Mouse (Mus musculus) liver, embryonic 13.5 days (tissue): ENCODE results near the gene Irf7. TPM values are rescaled to one million over a fixed set of nuclear protein-coding genes. Genes with fewer than 3 reads are reported as not detected.

ENCODE experiments used
- ATAC-seq: fragments of 200-750 bp; cut with Nextera tagmentation; 2 replicates; pipeline ENCODE4 v1.8.0; 2017; ENCODE audit warnings: low read depth, mild to moderate bottlenecking, moderate number of reproducible peaks, moderate library complexity
- DNase-seq: peaks from one replicate; pipeline ENCODE4 v3.0.0; 2022
- H3K27ac ChIP-seq: fragments of 300-500 bp; sonication (generic); 2 replicates; pipeline ENCODE4 v1.5.1; 2015; ENCODE audit warnings: moderate library complexity, mild to moderate bottlenecking, inconsistent platforms
- H3K27me3 ChIP-seq: fragments of 300-500 bp; sonication (generic); 2 replicates; pipeline ENCODE4 v1.6.1; 2015; ENCODE audit warnings: mild to moderate bottlenecking, inconsistent platforms
- H3K36me3 ChIP-seq: fragments of 300-500 bp; sonication (generic); 2 replicates; pipeline ENCODE4 v1.6.1; 2015; ENCODE audit warnings: mild to moderate bottlenecking, inconsistent platforms
- H3K4me1 ChIP-seq: fragments of 300-500 bp; sonication (generic); replicated peaks from 2 replicates; pipeline ENCODE4 v1.6.1; 2015; ENCODE audit warnings: inconsistent platforms
- H3K4me2 ChIP-seq: fragments of 300-500 bp; sonication (generic); 2 replicates; pipeline ENCODE4 v1.6.1; 2015; ENCODE audit warnings: inconsistent platforms, mild to moderate bottlenecking, moderate library complexity
- H3K4me3 ChIP-seq: fragments of 300-500 bp; sonication (generic); replicated peaks from 2 replicates; pipeline ENCODE4 v1.5.1; 2015; ENCODE audit warnings: mild to moderate bottlenecking, inconsistent platforms
- H3K9ac ChIP-seq: fragments of 300-500 bp; sonication (generic); 2 replicates; pipeline ENCODE4 v1.6.1; 2015; ENCODE audit warnings: mild to moderate bottlenecking, inconsistent platforms
- H3K9me3 ChIP-seq: fragments of 300-500 bp; sonication (generic); replicated peaks from 2 replicates; pipeline ENCODE4 v1.6.1; 2016; ENCODE audit warnings: inconsistent platforms
- WGBS: fragments of 180-500 bp; shearing (Covaris S2); methylation state at CpG from one replicate; pipeline ENCODE4 v1.1.7; 2015; ENCODE audit not compliant: insufficient replicate concordance; 5-methylcytosine and 5-hydroxymethylcytosine counted together
- polyA plus RNA-seq: library from polyadenylated mRNA; unstranded; fragments of >200 nt; fragmentation: Nextera tagmentation; extraction: Ambion mirVana; gene quantifications from 2 replicates; pipeline ENCODE4 v1.2.1, GENCODE M21; 2015

Irf7 gene
- polyA plus RNA-seq, 1 experiment from 2014 or later: 6.3 TPM

- Histone ChIP-seq H3K9me3 (no peaks in the 10 kb centered on the region), H3K4me1 (peaks cover 89% of the 10 kb centered on the region), H3K4me3 (no peak overlapping the region), H3K4me2 (no peak overlapping the region), H3K36me3 (peaks cover 31% of the 10 kb centered on the region), H3K27me3 (no peaks in the 10 kb centered on the region), H3K9ac (peak overlapping the region; percentile 90), H3K27ac (peak overlapping the region; percentile 89)
- 80% methylated on average over 5 of the region's 5 CpGs for WGBS
- ATAC-seq: no peak
- DNase-seq: no peak
These were observed 47.6 kb downstream of the Irf7 start for GRCm38 (mm10) chr7:141218557-141219133.

DNA sequence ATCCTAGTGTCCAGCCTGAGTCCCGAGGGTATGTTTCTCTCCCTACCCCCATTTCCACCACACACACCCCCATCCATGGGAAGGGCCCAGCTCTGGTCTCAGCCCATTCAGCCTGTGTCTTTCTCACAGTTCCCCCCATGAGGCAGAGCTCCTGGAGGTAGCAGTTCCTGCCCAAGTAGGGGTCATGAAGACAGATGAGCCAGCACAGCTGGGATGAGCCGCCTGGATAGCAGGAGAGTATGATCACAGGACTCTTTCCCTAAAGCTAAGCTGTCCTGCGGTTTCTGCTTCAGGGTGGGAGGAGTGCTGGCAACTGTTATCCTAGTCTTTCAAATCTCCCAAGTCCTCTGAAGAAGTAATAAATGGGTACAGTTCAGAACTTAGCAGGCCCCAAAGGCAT is 48.1 kb downstream of the Irf7 start:
- H3K4me2 ChIP-seq: 0 out of 2 replicates have a peak overlapping the region, but pooled peaks have one; percentile 13
- no peaks in the 10 kb centered on the region for H3K27me3 ChIP-seq
- no peak for ATAC-seq
- H3K9me3 ChIP-seq: no peaks in the 10 kb centered on the region
- peaks cover 31% of the 10 kb centered on the region for H3K36me3 ChIP-seq
- DNase-seq: no peak
- H3K9ac ChIP-seq: peak overlapping the region; percentile 90
- no peak overlapping the region; the same call in 1 of the 2 replicates for H3K4me3 ChIP-seq
- 83% methylated on average over 3 of the region's 3 CpGs for WGBS
- H3K4me1 ChIP-seq: peaks cover 92% of the 10 kb centered on the region
- peak overlapping the region; percentile 89 for H3K27ac ChIP-seq

DNA sequence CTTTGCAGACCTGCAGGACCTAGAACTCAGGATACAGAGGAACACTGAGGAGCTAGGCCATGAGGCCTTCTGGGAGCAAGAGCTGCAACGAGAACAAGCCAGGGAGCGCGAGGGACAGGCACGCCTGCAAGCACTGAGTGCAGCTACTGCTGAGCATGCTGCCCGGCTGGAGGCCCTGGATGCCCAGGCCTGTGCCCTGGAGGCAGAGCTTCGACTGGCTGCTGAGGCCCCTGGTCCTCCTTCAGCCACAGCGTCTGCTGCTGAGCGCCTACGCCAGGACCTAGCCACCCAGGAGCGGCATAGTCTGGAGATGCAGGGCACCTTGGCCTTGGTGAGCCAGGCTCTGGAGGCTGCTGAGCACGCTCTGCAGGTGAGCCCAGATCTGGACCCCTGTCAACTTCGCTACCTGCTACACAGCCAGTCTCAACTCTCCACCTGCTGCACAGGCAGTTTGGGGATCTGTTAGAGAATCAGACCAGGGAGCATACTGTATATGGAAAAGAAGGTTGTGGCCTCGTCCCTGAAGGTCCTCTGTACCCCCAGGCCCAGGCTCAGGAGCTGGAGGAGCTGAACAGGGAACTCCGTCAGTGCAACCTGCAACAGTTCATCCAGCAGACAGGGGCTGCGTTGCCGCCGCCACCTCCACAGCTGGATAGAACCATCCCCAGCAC is 48.8 kb downstream of the Irf7 start:
- peaks cover 92% of the 10 kb centered on the region for H3K4me1 ChIP-seq
- H3K27me3 ChIP-seq: no peaks in the 10 kb centered on the region
- no peak for DNase-seq
- peaks cover 31% of the 10 kb centered on the region for H3K36me3 ChIP-seq
- no peak for ATAC-seq
- H3K4me3 ChIP-seq: peak overlapping the region; percentile 82
- no peaks in the 10 kb centered on the region for H3K9me3 ChIP-seq
- peak overlapping the region; percentile 100 for H3K4me2 ChIP-seq
- H3K9ac ChIP-seq: peak overlapping the region; percentile 90
- 90% methylated on average over 17 of the region's 17 CpGs for WGBS
- H3K27ac ChIP-seq: peak overlapping the region; percentile 89

GRCm38 (mm10) chr7:141216894-141217293 is 49.4 kb downstream of the Irf7 start:
- H3K36me3 ChIP-seq: peaks cover 31% of the 10 kb centered on the region
- H3K27me3 ChIP-seq: no peaks in the 10 kb centered on the region
- no peak for DNase-seq
- H3K4me1 ChIP-seq: peaks cover 92% of the 10 kb centered on the region
- H3K4me2 ChIP-seq: peak overlapping the region; percentile 100
- peak overlapping the region; percentile 90 for H3K9ac ChIP-seq
- no peak for ATAC-seq
- H3K4me3 ChIP-seq: peak overlapping the region; percentile 82
- H3K27ac ChIP-seq: peak overlapping the region; percentile 91
- 82% methylated on average over 11 of the region's 11 CpGs for WGBS
- no peaks in the 10 kb centered on the region for H3K9me3 ChIP-seq

GRCm38 (mm10) chr7:141215880-141216733 is 50.2 kb downstream of the Irf7 start:
- Histone ChIP-seq H3K9ac (peak overlapping the region; percentile 90), H3K36me3 (peaks cover 31% of the 10 kb centered on the region), H3K9me3 (no peaks in the 10 kb centered on the region), H3K4me1 (peaks cover 96% of the 10 kb centered on the region), H3K4me2 (peak overlapping the region; percentile 100), H3K27me3 (no peaks in the 10 kb centered on the region), H3K4me3 (peak overlapping the region; percentile 82), H3K27ac (peak overlapping the region; percentile 91)
- WGBS: 2% methylated on average over 42 of the region's 42 CpGs
- ATAC-seq (peak; percentile 49), DNase-seq (peak; percentile 65)

DNA sequence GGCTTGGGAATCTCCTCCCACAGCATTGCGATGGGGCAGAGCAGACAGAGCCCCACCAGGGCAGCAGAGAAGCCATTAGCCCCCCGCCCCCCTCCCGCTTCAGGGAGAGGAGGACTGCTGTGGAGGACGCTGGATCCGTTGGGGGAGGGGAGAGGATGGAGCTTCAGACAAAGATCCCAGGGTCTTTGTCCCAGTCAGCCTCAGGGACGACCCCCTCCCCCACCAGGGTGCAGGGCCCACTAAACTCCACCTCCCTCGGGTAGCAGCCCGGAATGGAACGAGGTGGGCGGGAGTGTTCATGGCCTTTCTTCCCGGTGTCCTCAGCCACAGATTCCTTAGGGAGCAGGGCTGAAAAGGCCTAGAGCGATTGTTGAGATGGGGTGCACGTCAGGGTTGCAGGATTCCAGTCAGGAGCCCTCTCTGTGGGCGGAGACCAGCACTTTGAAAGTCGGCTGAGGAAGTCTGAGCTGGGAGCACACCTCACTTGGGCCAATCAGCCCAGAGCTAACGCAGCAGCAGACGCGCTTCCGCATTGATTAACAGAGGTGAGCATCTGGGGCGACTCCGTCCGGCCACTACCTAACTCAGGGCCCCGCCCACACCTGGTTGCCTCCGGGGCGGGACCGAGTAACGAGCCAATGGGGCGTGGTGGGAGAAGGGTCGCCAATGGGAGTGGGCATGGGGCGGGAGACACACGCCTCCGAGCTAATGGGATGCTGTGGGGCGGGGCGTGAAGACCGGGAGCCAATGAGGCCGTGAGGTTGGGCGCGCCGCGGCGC is 51.0 kb downstream of the Irf7 start, which contains the start of gene Rassf7:
TSS of gene Rassf7 (plus strand) at position 760 of the 779 bp plus-strand sequence.
- H3K27me3 ChIP-seq: no peaks in the 10 kb centered on the region
- DNase-seq (peak; percentile 98), ATAC-seq (peak; percentile 94)
- H3K4me1 ChIP-seq: peaks cover 96% of the 10 kb centered on the region
- 2% methylated on average over 41 of the region's 41 CpGs for WGBS
- H3K9me3 ChIP-seq: no peaks in the 10 kb centered on the region
- peak within 1 kb of the TSS; percentile 82 for H3K4me3 ChIP-seq
- H3K27ac ChIP-seq: peak within 1 kb of the TSS; percentile 91
- peak within 1 kb of the TSS; percentile 90 for H3K9ac ChIP-seq
- peak within 1 kb of the TSS; percentile 100 for H3K4me2 ChIP-seq
- H3K36me3 ChIP-seq: peaks cover 31% of the 10 kb centered on the region

DNA sequence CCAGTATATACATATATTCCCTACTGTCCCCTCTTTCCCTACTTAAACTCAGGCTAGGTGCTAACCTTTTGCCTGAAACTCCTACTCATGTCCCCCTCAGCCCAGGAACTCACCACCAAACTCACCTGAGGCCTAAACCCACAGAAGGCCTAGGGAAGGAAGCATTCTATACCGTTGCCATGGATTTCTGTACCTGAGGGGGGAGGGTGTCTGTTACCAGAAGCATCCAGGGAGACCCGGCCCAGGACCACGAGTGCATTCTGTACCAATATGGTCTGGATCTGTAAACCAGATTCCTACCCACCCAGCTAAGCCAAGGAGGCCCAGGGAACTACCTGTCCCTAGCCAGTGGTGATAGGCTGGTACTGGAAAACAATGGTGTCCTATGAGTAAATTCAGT is 52.0 kb downstream of the Irf7 start:
- peak overlapping the region; percentile 78 for H3K9ac ChIP-seq
- WGBS: 72% methylated on average over 3 of the region's 3 CpGs

DNA sequence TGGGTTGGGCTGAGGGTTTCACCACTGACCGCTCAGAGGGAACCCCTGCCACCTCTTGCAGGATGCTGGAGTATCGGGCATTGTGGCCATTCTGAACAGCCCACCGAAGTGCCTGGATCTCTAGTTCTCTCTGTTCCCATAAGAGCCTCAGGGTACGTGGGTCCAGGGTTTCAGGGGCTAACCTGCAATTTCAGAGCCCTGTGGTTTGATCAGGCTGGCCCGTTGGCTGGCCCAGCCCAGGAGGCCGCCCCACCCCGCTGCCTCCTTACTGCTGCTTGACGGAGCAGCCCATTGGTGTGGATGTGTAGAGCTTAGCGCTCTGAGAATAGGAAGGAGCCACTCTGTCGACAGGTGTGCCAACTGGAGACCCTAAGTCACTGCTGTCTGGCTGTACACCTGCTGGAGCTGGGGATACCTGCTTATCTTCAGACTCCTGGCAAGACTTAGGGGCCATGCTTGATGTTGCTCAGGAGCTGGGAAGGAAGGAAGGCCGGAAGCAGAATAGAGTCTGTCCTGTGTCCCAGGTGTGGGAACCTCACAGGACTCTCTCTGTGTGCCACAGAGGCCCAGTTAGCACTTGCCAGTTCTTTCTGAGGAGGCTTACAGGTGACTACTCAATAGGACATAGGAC is 52.6 kb downstream of the Irf7 start, which contains the start of gene Lmntd2:
TSS of gene Lmntd2 (minus strand) at position 476 of the 631 bp plus-strand sequence.
- WGBS: 83% methylated on average over 11 of the region's 11 CpGs
- peaks cover 96% of the 10 kb centered on the region for H3K4me1 ChIP-seq

More for the DNA sequence above, 52.0 kb downstream of the Irf7 start:
- ATAC-seq: no peak
- Histone ChIP-seq H3K9me3 (no peaks in the 10 kb centered on the region), H3K4me3 (no peak overlapping the region), H3K4me1 (peaks cover 96% of the 10 kb centered on the region), H3K36me3 (peaks cover 23% of the 10 kb centered on the region), H3K27ac (peak overlapping the region; percentile 89), H3K4me2 (0 out of 2 replicates have a peak overlapping the region, but pooled peaks have one; percentile 0), H3K27me3 (no peaks in the 10 kb centered on the region)
- no peak for DNase-seq

GRCm38 (mm10) chr7:141213133-141213532 is 53.1 kb downstream of the Irf7 start:
- Histone ChIP-seq H3K4me2 (no peak overlapping the region), H3K9ac (peak overlapping the region; percentile 1; the same call in 1 of the 2 replicates), H3K27ac (peak overlapping the region; percentile 93), H3K27me3 (no peaks in the 10 kb centered on the region), H3K4me1 (peaks cover 96% of the 10 kb centered on the region), H3K4me3 (no peak overlapping the region), H3K36me3 (peaks cover 11% of the 10 kb centered on the region), H3K9me3 (no peaks in the 10 kb centered on the region)
- 92% methylated on average over 3 of the region's 3 CpGs for WGBS
- ATAC-seq (no peak), DNase-seq (no peak)

More for the DNA sequence above, 52.6 kb downstream of the Irf7 start, which contains the start of gene Lmntd2:
- H3K27ac ChIP-seq: peak within 1 kb of the TSS; percentile 93
- peak within 1 kb of the TSS; percentile 82 for H3K4me3 ChIP-seq
- peak within 1 kb of the TSS; percentile 78 for H3K9ac ChIP-seq
- no peaks in the 10 kb centered on the region for H3K27me3 ChIP-seq
- DNase-seq (no peak), ATAC-seq (no peak)
- H3K36me3 ChIP-seq: peaks cover 17% of the 10 kb centered on the region
- no peaks in the 10 kb centered on the region for H3K9me3 ChIP-seq
- peak within 1 kb of the TSS; percentile 100 for H3K4me2 ChIP-seq
